Mouse (Mus musculus): ENCODE results near the gene Uckl1. TPM values are rescaled to one million over a fixed set of nuclear protein-coding genes. Genes with fewer than 3 reads are reported as not detected.

The Uckl1 gene
- polyA plus RNA-seq, 1 experiment from 2014 or later, result 76.0 TPM

GRCm38 (mm10) chr2:181600226-181600758 lies 15.6 kb upstream of the Uckl1 start:
- H3K36me3 ChIP-seq (ENCODE audit: control insufficient read depth, insufficient read depth, low read length), result peaks cover 5% of the 10 kb centered on the region
- H3K4me1 ChIP-seq (ENCODE audit: control insufficient read depth, insufficient read depth, low read length), result peaks cover 41% of the 10 kb centered on the region
- peak overlapping the region; percentile 78 for H3K4me2 ChIP-seq (ENCODE audit: low read length)
- H3K9ac ChIP-seq (ENCODE audit: low read depth, low read length), result peak overlapping the region; percentile 72
- peak overlapping the region; percentile 88 for H3K27ac ChIP-seq (ENCODE audit: low read length)
- 0 out of 2 replicates have a peak, but pooled peaks have one; percentile 0 for ATAC-seq
- no peaks in the 10 kb centered on the region for H3K9me3 ChIP-seq (replicated peaks; ENCODE audit: control insufficient read depth, low read length, poor library complexity, severe bottlenecking)
- H3K4me3 ChIP-seq (ENCODE audit: low read depth, low read length), result peak overlapping the region; percentile 80
- no peaks in the 10 kb centered on the region for H3K27me3 ChIP-seq (ENCODE audit: control insufficient read depth, insufficient read depth, low read depth, low read length)
- 65% methylated on average over 6 of the region's 6 CpGs for WGBS

- Histone ChIP-seq H3K27ac (ENCODE audit: low read length) (peak within 1 kb of the TSS; percentile 97), H3K4me1 (ENCODE audit: control insufficient read depth, insufficient read depth, low read length) (peaks cover 41% of the 10 kb centered on the region)
- WGBS, result 1% methylated on average over 71 of the region's 71 CpGs
These were observed 14.0 kb upstream of the Uckl1 start, which contains the start of gene Samd10 for GRCm38 (mm10) chr2:181598454-181599351. TSS of gene Samd10 (minus strand) at chr2:181599212.

GRCm38 (mm10) chr2:181597378-181598061 lies 12.8 kb upstream of the Uckl1 start:
- H3K27ac ChIP-seq (ENCODE audit: low read length), result peak overlapping the region; percentile 97; the same call in 1 of the 2 replicates
- peak overlapping the region; percentile 98 for H3K9ac ChIP-seq (ENCODE audit: low read depth, low read length)
- peaks cover 39% of the 10 kb centered on the region for H3K4me1 ChIP-seq (ENCODE audit: control insufficient read depth, insufficient read depth, low read length)
- no peak for ATAC-seq
- 78% methylated on average over 7 of the region's 7 CpGs for WGBS
- no peaks in the 10 kb centered on the region for H3K27me3 ChIP-seq (ENCODE audit: control insufficient read depth, insufficient read depth, low read depth, low read length)
- no peak overlapping the region; the same call in 1 of the 2 replicates for H3K4me3 ChIP-seq (ENCODE audit: low read depth, low read length)
- H3K9me3 ChIP-seq (replicated peaks; ENCODE audit: control insufficient read depth, low read length, poor library complexity, severe bottlenecking), result no peaks in the 10 kb centered on the region
- H3K36me3 ChIP-seq (ENCODE audit: control insufficient read depth, insufficient read depth, low read length), result peaks cover 5% of the 10 kb centered on the region
- H3K4me2 ChIP-seq (ENCODE audit: low read length), result peak overlapping the region; percentile 81

More at GRCm38 (mm10) chr2:181598454-181599351, 14.0 kb upstream of the Uckl1 start, which contains the start of gene Samd10:
- Histone ChIP-seq H3K27me3 (ENCODE audit: control insufficient read depth, insufficient read depth, low read depth, low read length) (no peaks in the 10 kb centered on the region), H3K4me2 (ENCODE audit: low read length) (peak within 1 kb of the TSS; percentile 81), H3K9ac (ENCODE audit: low read depth, low read length) (peak within 1 kb of the TSS; percentile 98), H3K9me3 (replicated peaks; ENCODE audit: control insufficient read depth, low read length, poor library complexity, severe bottlenecking) (no peaks in the 10 kb centered on the region), H3K4me3 (ENCODE audit: low read depth, low read length) (peak within 1 kb of the TSS; percentile 79), H3K36me3 (ENCODE audit: control insufficient read depth, insufficient read depth, low read length) (peaks cover 5% of the 10 kb centered on the region)
- ATAC-seq, result peak; percentile 44

- Histone ChIP-seq H3K4me1 (ENCODE audit: control insufficient read depth, insufficient read depth, low read length) (peaks cover 35% of the 10 kb centered on the region), H3K27ac (ENCODE audit: low read length) (no peak overlapping the region), H3K27me3 (ENCODE audit: control insufficient read depth, insufficient read depth, low read depth, low read length) (no peaks in the 10 kb centered on the region), H3K9ac (ENCODE audit: low read depth, low read length) (peak overlapping the region; percentile 4; the same call in 1 of the 2 replicates), H3K4me3 (ENCODE audit: low read depth, low read length) (no peak overlapping the region), H3K4me2 (ENCODE audit: low read length) (no peak overlapping the region), H3K9me3 (replicated peaks; ENCODE audit: control insufficient read depth, low read length, poor library complexity, severe bottlenecking) (no peaks in the 10 kb centered on the region), H3K36me3 (ENCODE audit: control insufficient read depth, insufficient read depth, low read length) (peaks cover 5% of the 10 kb centered on the region)
- WGBS, result 63% methylated on average over 6 of the region's 6 CpGs
- ATAC-seq, result no peak
These were observed 11.7 kb upstream of the Uckl1 start for GRCm38 (mm10) chr2:181596221-181596960.

- no peak for ATAC-seq
- Histone ChIP-seq H3K4me3 (ENCODE audit: low read depth, low read length) (no peak overlapping the region), H3K27me3 (ENCODE audit: control insufficient read depth, insufficient read depth, low read depth, low read length) (no peaks in the 10 kb centered on the region), H3K4me2 (ENCODE audit: low read length) (no peak overlapping the region), H3K36me3 (ENCODE audit: control insufficient read depth, insufficient read depth, low read length) (peaks cover 5% of the 10 kb centered on the region), H3K27ac (ENCODE audit: low read length) (no peak overlapping the region), H3K9me3 (replicated peaks; ENCODE audit: control insufficient read depth, low read length, poor library complexity, severe bottlenecking) (no peaks in the 10 kb centered on the region), H3K9ac (ENCODE audit: low read depth, low read length) (no peak overlapping the region), H3K4me1 (ENCODE audit: control insufficient read depth, insufficient read depth, low read length) (peaks cover 39% of the 10 kb centered on the region)
- WGBS, result 76% methylated on average over 4 of the region's 4 CpGs
These were observed 10.4 kb upstream of the Uckl1 start for GRCm38 (mm10) chr2:181594946-181595696.

- H3K27me3 ChIP-seq (ENCODE audit: control insufficient read depth, insufficient read depth, low read depth, low read length), result no peaks in the 10 kb centered on the region
- H3K4me2 ChIP-seq (ENCODE audit: low read length), result no peak overlapping the region
- H3K4me1 ChIP-seq (ENCODE audit: control insufficient read depth, insufficient read depth, low read length), result peaks cover 33% of the 10 kb centered on the region
- no peak overlapping the region for H3K9ac ChIP-seq (ENCODE audit: low read depth, low read length)
- peaks cover 12% of the 10 kb centered on the region for H3K36me3 ChIP-seq (ENCODE audit: control insufficient read depth, insufficient read depth, low read length)
- no peak overlapping the region for H3K4me3 ChIP-seq (ENCODE audit: low read depth, low read length)
- no peaks in the 10 kb centered on the region for H3K9me3 ChIP-seq (replicated peaks; ENCODE audit: control insufficient read depth, low read length, poor library complexity, severe bottlenecking)
- no peak for ATAC-seq
- no peak overlapping the region for H3K27ac ChIP-seq (ENCODE audit: low read length)
These were observed 9.2 kb upstream of the Uckl1 start for GRCm38 (mm10) chr2:181593937-181594336.

- Histone ChIP-seq H3K27ac (ENCODE audit: low read length) (peak overlapping the region; percentile 95), H3K4me1 (ENCODE audit: control insufficient read depth, insufficient read depth, low read length) (peaks cover 31% of the 10 kb centered on the region), H3K4me2 (ENCODE audit: low read length) (peak overlapping the region; percentile 81), H3K9me3 (replicated peaks; ENCODE audit: control insufficient read depth, low read length, poor library complexity, severe bottlenecking) (no peaks in the 10 kb centered on the region), H3K9ac (ENCODE audit: low read depth, low read length) (peak overlapping the region; percentile 98), H3K36me3 (ENCODE audit: control insufficient read depth, insufficient read depth, low read length) (peaks cover 19% of the 10 kb centered on the region), H3K4me3 (ENCODE audit: low read depth, low read length) (peak overlapping the region; percentile 97), H3K27me3 (ENCODE audit: control insufficient read depth, insufficient read depth, low read depth, low read length) (no peaks in the 10 kb centered on the region)
- ATAC-seq, result peak; percentile 17; the same call in 1 of the 2 replicates
- 2% methylated on average over 6 of the region's 6 CpGs for WGBS
These were observed 8.3 kb upstream of the Uckl1 start for GRCm38 (mm10) chr2:181593042-181593421.

Measured in midbrain, embryonic 16.5 days (tissue).